Mouse (Mus musculus): ENCODE measurements around the gene Sv2c. TPM values are rescaled to one million over a fixed set of nuclear protein-coding genes. Genes with fewer than 3 reads are reported as not detected.

The Sv2c gene
- polyA plus RNA-seq, 1 experiment from 2014 or later: 0.77 TPM

DNA sequence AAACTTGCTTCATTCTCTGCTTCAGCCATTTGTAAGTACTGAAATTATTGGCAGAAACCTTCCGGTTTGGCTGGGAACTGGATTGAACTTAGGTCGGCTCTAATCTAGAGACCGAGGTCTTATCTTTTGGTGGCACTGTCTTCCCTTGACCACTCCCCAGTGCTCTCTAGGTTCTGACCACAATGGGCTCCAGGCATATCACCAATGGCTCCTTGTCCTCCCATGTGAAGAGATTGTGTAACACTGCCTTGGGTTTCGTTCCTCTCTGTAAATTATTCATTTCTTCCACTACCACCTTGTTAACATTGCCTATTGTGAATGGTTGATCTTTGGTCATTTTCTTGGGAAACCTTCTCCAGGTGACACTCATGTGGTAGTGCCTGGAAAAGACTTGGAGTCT lies 184.0 kb downstream of the Sv2c start:
- no peaks in the 10 kb centered on the region for H3K4me1 ChIP-seq (replicated peaks; ENCODE audit: control insufficient read depth, insufficient read depth, low read length)
- no peaks in the 10 kb centered on the region for H3K27me3 ChIP-seq (ENCODE audit: control insufficient read depth, insufficient read depth, low read depth, low read length)
- no peaks in the 10 kb centered on the region for H3K9me3 ChIP-seq (ENCODE audit: control insufficient read depth, low read length)
- H3K4me3 ChIP-seq (ENCODE audit: low read length): no peak overlapping the region
- 78% methylated on average over 4 of the region's 4 CpGs for WGBS
- no peaks in the 10 kb centered on the region for H3K36me3 ChIP-seq (ENCODE audit: control insufficient read depth, insufficient read depth, low read length)
- H3K27ac ChIP-seq (ENCODE audit: low read length): no peak overlapping the region
- no peak for ATAC-seq (ENCODE audit: low read depth)
- no peak overlapping the region for H3K9ac ChIP-seq (ENCODE audit: low read length)
- H3K4me2 ChIP-seq (ENCODE audit: low read depth, low read length): no peak overlapping the region

DNA sequence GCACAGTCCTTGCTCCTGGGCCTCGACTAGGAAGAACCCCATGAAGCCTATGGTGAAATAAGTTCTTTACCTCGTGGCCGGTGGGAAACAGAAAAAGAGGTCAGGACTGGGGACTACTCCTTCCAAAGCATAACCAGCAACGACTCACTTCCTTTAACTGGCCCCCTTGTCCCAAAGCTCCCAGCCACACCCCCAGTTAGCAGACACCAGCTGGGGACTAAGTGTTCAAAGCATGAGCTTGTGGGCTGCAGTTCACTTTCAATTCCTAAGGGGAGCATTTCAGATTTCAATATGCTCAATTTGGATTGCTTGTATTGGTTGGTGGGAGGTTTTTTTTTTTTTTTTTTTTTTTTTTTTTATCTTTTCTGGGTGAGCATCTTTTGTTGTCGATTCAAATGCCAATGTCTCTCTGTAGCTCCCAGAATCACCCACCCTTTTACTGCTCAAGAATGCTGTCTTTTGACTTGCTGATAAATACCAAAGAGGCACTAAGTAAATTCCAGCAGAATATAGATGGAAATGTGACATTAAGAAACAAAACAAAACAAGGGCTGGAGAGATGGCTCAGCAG lies 186.4 kb downstream of the Sv2c start:
- Histone ChIP-seq H3K4me1 (replicated peaks; ENCODE audit: control insufficient read depth, insufficient read depth, low read length) (no peaks in the 10 kb centered on the region), H3K4me2 (ENCODE audit: low read depth, low read length) (no peak overlapping the region), H3K9me3 (ENCODE audit: control insufficient read depth, low read length) (no peaks in the 10 kb centered on the region), H3K36me3 (ENCODE audit: control insufficient read depth, insufficient read depth, low read length) (no peaks in the 10 kb centered on the region), H3K4me3 (ENCODE audit: low read length) (no peak overlapping the region), H3K9ac (ENCODE audit: low read length) (no peak overlapping the region), H3K27ac (ENCODE audit: low read length) (no peak overlapping the region), H3K27me3 (ENCODE audit: control insufficient read depth, insufficient read depth, low read depth, low read length) (no peaks in the 10 kb centered on the region)
- 60% methylated on average over 5 of the region's 5 CpGs for WGBS
- ATAC-seq (ENCODE audit: low read depth): no peak

DNA sequence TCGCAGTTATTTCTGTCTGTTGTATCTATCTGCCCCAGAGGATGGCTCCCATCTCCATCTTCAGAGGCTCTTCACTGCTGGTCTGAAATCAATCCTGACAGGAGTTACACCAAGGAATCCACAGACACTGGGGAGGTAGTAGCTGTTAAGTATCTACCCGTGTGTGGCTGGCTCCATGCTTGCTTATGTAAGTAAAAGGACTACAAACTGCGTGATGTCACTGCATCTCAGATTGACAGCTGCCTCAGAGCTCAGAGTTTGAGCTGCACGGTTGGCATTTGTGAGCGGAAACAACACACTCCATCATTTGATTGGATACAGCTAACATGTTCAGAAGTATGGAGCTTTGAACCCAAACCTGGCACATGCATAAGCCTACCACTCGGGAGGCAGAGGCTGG lies 187.8 kb downstream of the Sv2c start:
- Histone ChIP-seq H3K27ac (ENCODE audit: low read length) (no peak overlapping the region), H3K27me3 (ENCODE audit: control insufficient read depth, insufficient read depth, low read depth, low read length) (no peaks in the 10 kb centered on the region), H3K4me3 (ENCODE audit: low read length) (no peak overlapping the region), H3K36me3 (ENCODE audit: control insufficient read depth, insufficient read depth, low read length) (no peaks in the 10 kb centered on the region), H3K4me2 (ENCODE audit: low read depth, low read length) (no peak overlapping the region), H3K9ac (ENCODE audit: low read length) (no peak overlapping the region), H3K9me3 (ENCODE audit: control insufficient read depth, low read length) (no peaks in the 10 kb centered on the region), H3K4me1 (replicated peaks; ENCODE audit: control insufficient read depth, insufficient read depth, low read length) (no peaks in the 10 kb centered on the region)
- WGBS: 80% methylated on average over 6 of the region's 6 CpGs
- no peak for ATAC-seq (ENCODE audit: low read depth)

DNA sequence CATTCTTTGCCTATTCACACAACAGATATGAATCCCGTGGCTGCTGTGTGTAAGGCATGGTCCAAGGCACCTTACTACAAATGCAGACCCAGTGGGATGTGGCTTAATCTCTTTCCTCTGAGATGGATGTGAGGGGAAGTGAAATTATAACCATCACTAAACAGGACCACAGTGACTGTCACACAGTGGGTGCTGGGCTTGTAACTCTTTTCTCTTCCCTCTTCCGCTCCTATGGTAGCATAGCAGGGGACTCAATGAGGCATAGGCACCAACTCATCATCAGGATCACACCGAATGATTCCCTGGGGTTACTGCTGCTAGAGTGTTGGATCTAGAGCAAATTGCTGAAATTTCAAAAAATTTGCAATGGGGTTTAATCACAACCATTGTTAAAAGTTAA lies 188.5 kb downstream of the Sv2c start:
- Histone ChIP-seq H3K9ac (ENCODE audit: low read length) (no peak overlapping the region), H3K27me3 (ENCODE audit: control insufficient read depth, insufficient read depth, low read depth, low read length) (no peaks in the 10 kb centered on the region), H3K36me3 (ENCODE audit: control insufficient read depth, insufficient read depth, low read length) (no peaks in the 10 kb centered on the region), H3K9me3 (ENCODE audit: control insufficient read depth, low read length) (no peaks in the 10 kb centered on the region), H3K4me3 (ENCODE audit: low read length) (no peak overlapping the region), H3K27ac (ENCODE audit: low read length) (no peak overlapping the region), H3K4me1 (replicated peaks; ENCODE audit: control insufficient read depth, insufficient read depth, low read length) (no peaks in the 10 kb centered on the region), H3K4me2 (ENCODE audit: low read depth, low read length) (no peak overlapping the region)
- 90% methylated on average over 3 of the region's 3 CpGs for WGBS
- no peak for ATAC-seq (ENCODE audit: low read depth)

DNA sequence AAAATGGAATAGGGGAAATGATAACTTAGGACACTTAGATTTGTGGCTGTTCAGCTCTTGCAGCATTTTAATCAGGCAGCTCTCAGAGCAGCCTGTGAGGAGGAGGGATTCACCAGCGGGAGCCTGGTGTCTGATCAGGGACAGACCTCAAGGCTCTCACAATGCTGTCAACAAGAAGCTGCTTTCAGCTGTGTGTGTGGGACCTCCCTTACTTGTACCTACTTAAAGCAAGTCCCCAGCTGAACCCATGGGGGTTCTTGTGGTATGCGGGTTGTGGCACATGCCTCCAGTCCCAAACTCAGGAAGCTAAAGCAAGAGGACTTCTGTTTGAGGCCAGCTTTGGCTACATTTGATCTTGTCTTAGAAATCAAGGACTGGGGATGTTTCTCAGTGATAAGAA lies 189.8 kb downstream of the Sv2c start:
- no peak for ATAC-seq (ENCODE audit: low read depth)

DNA sequence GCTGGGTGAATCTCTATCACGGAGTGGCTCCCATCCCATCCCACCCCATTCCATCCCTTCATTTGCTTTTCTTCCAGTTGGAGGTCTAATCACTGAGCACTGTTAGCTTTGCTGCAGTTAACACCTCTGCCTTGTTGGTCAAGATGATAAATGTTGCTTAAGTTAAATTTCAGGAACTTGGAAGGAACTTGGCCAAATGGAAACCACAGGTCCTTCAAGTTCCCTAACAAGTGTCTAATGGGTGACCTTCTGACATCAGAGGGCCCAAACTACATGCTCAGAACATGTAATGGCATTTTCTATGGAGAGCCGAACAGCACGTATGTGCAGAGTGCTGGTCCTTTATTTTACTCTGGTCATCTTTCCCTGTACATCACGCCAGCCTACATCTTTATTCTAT lies 190.5 kb downstream of the Sv2c start:
- H3K4me2 ChIP-seq (ENCODE audit: low read depth, low read length): no peak overlapping the region
- H3K36me3 ChIP-seq (ENCODE audit: control insufficient read depth, insufficient read depth, low read length): no peaks in the 10 kb centered on the region
- no peaks in the 10 kb centered on the region for H3K4me1 ChIP-seq (replicated peaks; ENCODE audit: control insufficient read depth, insufficient read depth, low read length)
- H3K27me3 ChIP-seq (ENCODE audit: control insufficient read depth, insufficient read depth, low read depth, low read length): no peaks in the 10 kb centered on the region
- no peak overlapping the region for H3K27ac ChIP-seq (ENCODE audit: low read length)
- H3K9ac ChIP-seq (ENCODE audit: low read length): no peak overlapping the region
- ATAC-seq (ENCODE audit: low read depth): no peak
- H3K4me3 ChIP-seq (ENCODE audit: low read length): no peak overlapping the region
- 72% methylated on average over 4 of the region's 4 CpGs for WGBS
- no peaks in the 10 kb centered on the region for H3K9me3 ChIP-seq (ENCODE audit: control insufficient read depth, low read length)

More for the DNA sequence above, 189.8 kb downstream of the Sv2c start:
- WGBS: 48% methylated on average over 2 of the region's 2 CpGs
- H3K27ac ChIP-seq (ENCODE audit: low read length): no peak overlapping the region
- no peak overlapping the region for H3K4me3 ChIP-seq (ENCODE audit: low read length)
- H3K4me1 ChIP-seq (replicated peaks; ENCODE audit: control insufficient read depth, insufficient read depth, low read length): no peaks in the 10 kb centered on the region
- H3K27me3 ChIP-seq (ENCODE audit: control insufficient read depth, insufficient read depth, low read depth, low read length): no peaks in the 10 kb centered on the region
- H3K9ac ChIP-seq (ENCODE audit: low read length): no peak overlapping the region
- no peaks in the 10 kb centered on the region for H3K36me3 ChIP-seq (ENCODE audit: control insufficient read depth, insufficient read depth, low read length)
- no peaks in the 10 kb centered on the region for H3K9me3 ChIP-seq (ENCODE audit: control insufficient read depth, low read length)
- no peak overlapping the region for H3K4me2 ChIP-seq (ENCODE audit: low read depth, low read length)

DNA sequence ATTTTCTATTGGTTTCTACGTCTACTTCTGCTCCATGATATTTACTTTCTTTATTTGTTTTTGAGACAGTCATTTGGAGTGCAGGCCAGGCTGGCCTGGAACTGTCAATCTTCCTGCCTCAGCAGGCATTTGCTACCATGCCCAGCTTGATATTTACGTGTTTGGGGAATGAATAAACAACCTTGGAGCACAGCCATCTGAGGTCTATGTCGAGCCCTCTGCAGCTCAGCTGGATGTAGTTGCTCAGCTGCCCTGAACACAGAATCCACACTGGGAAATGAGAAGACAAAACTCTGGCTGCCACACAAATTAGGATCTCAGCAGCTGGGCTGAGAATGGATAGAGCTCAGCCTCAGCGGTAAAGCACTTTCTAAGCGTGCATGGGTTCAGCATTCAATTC lies 191.6 kb downstream of the Sv2c start:
- Histone ChIP-seq H3K4me2 (ENCODE audit: low read depth, low read length) (no peak overlapping the region), H3K4me1 (replicated peaks; ENCODE audit: control insufficient read depth, insufficient read depth, low read length) (no peaks in the 10 kb centered on the region), H3K4me3 (ENCODE audit: low read length) (no peak overlapping the region), H3K36me3 (ENCODE audit: control insufficient read depth, insufficient read depth, low read length) (no peaks in the 10 kb centered on the region), H3K9me3 (ENCODE audit: control insufficient read depth, low read length) (no peaks in the 10 kb centered on the region), H3K27ac (ENCODE audit: low read length) (no peak overlapping the region), H3K27me3 (ENCODE audit: control insufficient read depth, insufficient read depth, low read depth, low read length) (no peaks in the 10 kb centered on the region), H3K9ac (ENCODE audit: low read length) (no peak overlapping the region)
- no peak for ATAC-seq (ENCODE audit: low read depth)
- 48% methylated on average over 5 of the region's 5 CpGs for WGBS

DNA sequence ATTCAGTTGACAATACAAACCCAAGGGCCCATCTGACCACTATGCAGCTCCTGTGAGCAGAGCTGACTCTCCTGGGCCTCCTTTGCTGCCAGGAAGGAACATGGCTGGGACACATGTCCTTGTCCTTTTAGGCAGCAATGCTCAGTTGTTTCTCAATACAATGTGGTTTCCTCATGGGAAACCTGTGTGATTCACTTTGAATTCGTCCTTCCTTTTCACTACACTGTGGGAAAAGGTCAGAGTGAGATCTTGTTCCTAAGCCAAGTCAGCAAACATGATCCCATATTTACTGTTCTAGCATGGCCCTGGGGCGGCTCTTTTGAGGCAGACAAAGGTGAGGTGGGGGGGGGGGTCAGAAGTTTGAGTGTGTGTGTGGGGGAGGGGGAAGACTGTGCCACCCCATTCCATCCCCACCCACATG lies 208.2 kb downstream of the Sv2c start:
- 46% methylated on average over 2 of the region's 2 CpGs for WGBS
- no peaks in the 10 kb centered on the region for H3K36me3 ChIP-seq (ENCODE audit: control insufficient read depth, insufficient read depth, low read length)
- no peak; the same call in 1 of the 2 replicates for ATAC-seq (ENCODE audit: low read depth)
- H3K4me2 ChIP-seq (ENCODE audit: low read depth, low read length): no peak overlapping the region
- no peaks in the 10 kb centered on the region for H3K4me1 ChIP-seq (replicated peaks; ENCODE audit: control insufficient read depth, insufficient read depth, low read length)
- H3K9me3 ChIP-seq (ENCODE audit: control insufficient read depth, low read length): peaks cover 6% of the 10 kb centered on the region; the same call in 1 of the 2 replicates
- H3K4me3 ChIP-seq (ENCODE audit: low read length): no peak overlapping the region
- no peaks in the 10 kb centered on the region for H3K27me3 ChIP-seq (ENCODE audit: control insufficient read depth, insufficient read depth, low read depth, low read length)
- H3K27ac ChIP-seq (ENCODE audit: low read length): no peak overlapping the region
- H3K9ac ChIP-seq (ENCODE audit: low read length): no peak overlapping the region

DNA sequence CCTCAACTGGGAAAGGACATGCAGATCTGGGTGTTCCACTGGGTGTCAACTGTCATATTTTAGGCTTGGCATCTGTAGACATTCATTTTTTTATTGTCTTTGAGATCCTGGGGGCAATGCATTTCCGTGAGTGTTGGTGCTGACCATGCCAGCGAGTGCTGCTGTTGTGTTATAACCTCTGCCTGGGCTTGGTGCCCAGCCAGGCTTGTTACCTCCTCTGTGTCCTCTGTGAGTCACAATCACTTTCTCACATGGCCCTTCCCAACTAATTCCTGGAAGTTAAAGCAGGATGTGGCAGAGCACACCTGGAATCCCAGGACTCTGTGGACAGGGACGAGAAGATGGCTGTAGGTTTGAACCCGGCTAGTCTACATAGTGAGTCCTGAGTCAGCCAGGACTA lies 209.8 kb downstream of the Sv2c start:
- 71% methylated on average over 4 of the region's 4 CpGs for WGBS
- Histone ChIP-seq H3K4me3 (ENCODE audit: low read length) (no peak overlapping the region), H3K9me3 (ENCODE audit: control insufficient read depth, low read length) (peaks cover 6% of the 10 kb centered on the region; the same call in 1 of the 2 replicates), H3K27ac (ENCODE audit: low read length) (no peak overlapping the region), H3K4me2 (ENCODE audit: low read depth, low read length) (no peak overlapping the region), H3K9ac (ENCODE audit: low read length) (no peak overlapping the region), H3K4me1 (replicated peaks; ENCODE audit: control insufficient read depth, insufficient read depth, low read length) (no peaks in the 10 kb centered on the region), H3K27me3 (ENCODE audit: control insufficient read depth, insufficient read depth, low read depth, low read length) (no peaks in the 10 kb centered on the region), H3K36me3 (ENCODE audit: control insufficient read depth, insufficient read depth, low read length) (no peaks in the 10 kb centered on the region)
- ATAC-seq (ENCODE audit: low read depth): no peak

Measured in lung, embryonic 16.5 days (tissue).